Mouse (Mus musculus): ENCODE data around the gene Mex3d. TPM values are rescaled to one million over a fixed set of nuclear protein-coding genes. Genes with fewer than 3 reads are reported as not detected.

Mex3d gene
- polyA plus RNA-seq, 1 experiment from 2014 or later: 6.3 TPM

GRCm38 (mm10) chr10:80421208-80421607 lies 33.7 kb upstream of the Mex3d start:
- Histone ChIP-seq H3K9ac (ENCODE audit: low read length) (no peak overlapping the region), H3K27me3 (ENCODE audit: control insufficient read depth, insufficient read depth, low read length) (no peaks in the 10 kb centered on the region), H3K27ac (replicated peaks in 1 of 2; ENCODE audit: control insufficient read depth in 1 of 2, insufficient read depth in 1 of 2, low read depth in 2 of 2, low read length in 2 of 2) (no peak overlapping the region), H3K4me1 (ENCODE audit: control insufficient read depth in 2 of 2, insufficient read depth in 2 of 2, low read length in 2 of 2) (peaks cover 16 to 32% of the 10 kb centered on the region in 2 experiments), H3K4me3 (ENCODE audit: control insufficient read depth in 1 of 2, insufficient read depth in 1 of 2, low read depth in 1 of 2, low read length in 2 of 2) (no peak overlapping the region), H3K4me2 (ENCODE audit: low read length) (no peak overlapping the region), H3K9me3 (ENCODE audit: control insufficient read depth, low read length) (peaks cover 4% of the 10 kb centered on the region; the same call in 1 of the 2 replicates), H3K36me3 (ENCODE audit: control insufficient read depth, insufficient read depth, low read length) (peaks cover 100% of the 10 kb centered on the region)
- no peak for ATAC-seq (ENCODE audit: insufficient number of reproducible peaks, insufficient read depth, low FRiP score, low read depth)
- 98% methylated on average over 8 of the region's 8 CpGs for WGBS

GRCm38 (mm10) chr10:80420729-80421128 lies 33.3 kb upstream of the Mex3d start:
- Histone ChIP-seq H3K4me1 (ENCODE audit: control insufficient read depth in 2 of 2, insufficient read depth in 2 of 2, low read length in 2 of 2) (peaks cover 16 to 32% of the 10 kb centered on the region in 2 experiments), H3K9me3 (ENCODE audit: control insufficient read depth, low read length) (peaks cover 4% of the 10 kb centered on the region; the same call in 1 of the 2 replicates), H3K4me3 (ENCODE audit: control insufficient read depth in 1 of 2, insufficient read depth in 1 of 2, low read depth in 1 of 2, low read length in 2 of 2) (no peak overlapping the region), H3K27ac (replicated peaks in 1 of 2; ENCODE audit: control insufficient read depth in 1 of 2, insufficient read depth in 1 of 2, low read depth in 2 of 2, low read length in 2 of 2) (no peak overlapping the region), H3K27me3 (ENCODE audit: control insufficient read depth, insufficient read depth, low read length) (no peaks in the 10 kb centered on the region), H3K36me3 (ENCODE audit: control insufficient read depth, insufficient read depth, low read length) (peaks cover 100% of the 10 kb centered on the region), H3K4me2 (ENCODE audit: low read length) (no peak overlapping the region), H3K9ac (ENCODE audit: low read length) (no peak overlapping the region)
- 92% methylated on average over 10 of the region's 10 CpGs for WGBS
- no peak for ATAC-seq (ENCODE audit: insufficient number of reproducible peaks, insufficient read depth, low FRiP score, low read depth)

- Histone ChIP-seq H3K4me3 (ENCODE audit: control insufficient read depth in 1 of 2, insufficient read depth in 1 of 2, low read depth in 1 of 2, low read length in 2 of 2) (no peak overlapping the region), H3K27ac (replicated peaks in 1 of 2; ENCODE audit: control insufficient read depth in 1 of 2, insufficient read depth in 1 of 2, low read depth in 2 of 2, low read length in 2 of 2) (no peak overlapping the region), H3K9ac (ENCODE audit: low read length) (0 out of 2 replicates have a peak overlapping the region, but pooled peaks have one; percentile 16), H3K4me2 (ENCODE audit: low read length) (no peak overlapping the region), H3K9me3 (ENCODE audit: control insufficient read depth, low read length) (no peaks in the 10 kb centered on the region), H3K36me3 (ENCODE audit: control insufficient read depth, insufficient read depth, low read length) (peaks cover 100% of the 10 kb centered on the region), H3K4me1 (ENCODE audit: control insufficient read depth in 2 of 2, insufficient read depth in 2 of 2, low read length in 2 of 2) (peaks cover 16 to 32% of the 10 kb centered on the region in 2 experiments), H3K27me3 (ENCODE audit: control insufficient read depth, insufficient read depth, low read length) (no peaks in the 10 kb centered on the region)
- ATAC-seq (ENCODE audit: insufficient number of reproducible peaks, insufficient read depth, low FRiP score, low read depth): no peak
- 60% methylated on average over 8 of the region's 8 CpGs for WGBS
Observed at GRCm38 (mm10) chr10:80419419-80419818, 32.0 kb upstream of the Mex3d start.

- Histone ChIP-seq H3K4me2 (ENCODE audit: low read length) (no peak overlapping the region), H3K4me3 (ENCODE audit: control insufficient read depth in 1 of 2, insufficient read depth in 1 of 2, low read depth in 1 of 2, low read length in 2 of 2) (no peak overlapping the region), H3K27ac (replicated peaks in 1 of 2; ENCODE audit: control insufficient read depth in 1 of 2, insufficient read depth in 1 of 2, low read depth in 2 of 2, low read length in 2 of 2) (no peak overlapping the region), H3K4me1 (ENCODE audit: control insufficient read depth in 2 of 2, insufficient read depth in 2 of 2, low read length in 2 of 2) (peaks cover 14 to 23% of the 10 kb centered on the region in 2 experiments), H3K9me3 (ENCODE audit: control insufficient read depth, low read length) (no peaks in the 10 kb centered on the region), H3K36me3 (ENCODE audit: control insufficient read depth, insufficient read depth, low read length) (peaks cover 100% of the 10 kb centered on the region), H3K9ac (ENCODE audit: low read length) (peak overlapping the region; percentile 21; the same call in 1 of the 2 replicates), H3K27me3 (ENCODE audit: control insufficient read depth, insufficient read depth, low read length) (no peaks in the 10 kb centered on the region)
- ATAC-seq (ENCODE audit: insufficient number of reproducible peaks, insufficient read depth, low FRiP score, low read depth): no peak
- WGBS: 55% methylated on average over 3 of the region's 3 CpGs
Observed at GRCm38 (mm10) chr10:80418311-80418710, 30.9 kb upstream of the Mex3d start.

GRCm38 (mm10) chr10:80417841-80418240 lies 30.4 kb upstream of the Mex3d start:
- no peak overlapping the region for H3K9ac ChIP-seq (ENCODE audit: low read length)
- no peak for ATAC-seq (ENCODE audit: insufficient number of reproducible peaks, insufficient read depth, low FRiP score, low read depth)
- 85% methylated on average over 1 of the region's 1 CpGs for WGBS
- peaks cover 14 to 21% of the 10 kb centered on the region in 2 experiments for H3K4me1 ChIP-seq (ENCODE audit: control insufficient read depth in 2 of 2, insufficient read depth in 2 of 2, low read length in 2 of 2)
- no peak overlapping the region for H3K27ac ChIP-seq (replicated peaks in 1 of 2; ENCODE audit: control insufficient read depth in 1 of 2, insufficient read depth in 1 of 2, low read depth in 2 of 2, low read length in 2 of 2)
- no peaks in the 10 kb centered on the region for H3K27me3 ChIP-seq (ENCODE audit: control insufficient read depth, insufficient read depth, low read length)
- peaks cover 100% of the 10 kb centered on the region for H3K36me3 ChIP-seq (ENCODE audit: control insufficient read depth, insufficient read depth, low read length)
- no peak overlapping the region for H3K4me2 ChIP-seq (ENCODE audit: low read length)
- H3K4me3 ChIP-seq (ENCODE audit: control insufficient read depth in 1 of 2, insufficient read depth in 1 of 2, low read depth in 1 of 2, low read length in 2 of 2): no peak overlapping the region
- H3K9me3 ChIP-seq (ENCODE audit: control insufficient read depth, low read length): no peaks in the 10 kb centered on the region

GRCm38 (mm10) chr10:80417371-80417770 lies 29.9 kb upstream of the Mex3d start:
- H3K9ac ChIP-seq (ENCODE audit: low read length): no peak overlapping the region
- no peak for ATAC-seq (ENCODE audit: insufficient number of reproducible peaks, insufficient read depth, low FRiP score, low read depth)
- H3K36me3 ChIP-seq (ENCODE audit: control insufficient read depth, insufficient read depth, low read length): peaks cover 100% of the 10 kb centered on the region
- peaks cover 14 to 21% of the 10 kb centered on the region in 2 experiments for H3K4me1 ChIP-seq (ENCODE audit: control insufficient read depth in 2 of 2, insufficient read depth in 2 of 2, low read length in 2 of 2)
- H3K4me3 ChIP-seq (ENCODE audit: control insufficient read depth in 1 of 2, insufficient read depth in 1 of 2, low read depth in 1 of 2, low read length in 2 of 2): no peak overlapping the region
- H3K9me3 ChIP-seq (ENCODE audit: control insufficient read depth, low read length): no peaks in the 10 kb centered on the region
- 92% methylated on average over 10 of the region's 10 CpGs for WGBS
- H3K27me3 ChIP-seq (ENCODE audit: control insufficient read depth, insufficient read depth, low read length): no peaks in the 10 kb centered on the region
- no peak overlapping the region for H3K4me2 ChIP-seq (ENCODE audit: low read length)
- H3K27ac ChIP-seq (replicated peaks in 1 of 2; ENCODE audit: control insufficient read depth in 1 of 2, insufficient read depth in 1 of 2, low read depth in 2 of 2, low read length in 2 of 2): no peak overlapping the region

GRCm38 (mm10) chr10:80415566-80415965 lies 28.1 kb upstream of the Mex3d start:
- Histone ChIP-seq H3K9ac (ENCODE audit: low read length) (no peak overlapping the region), H3K27ac (replicated peaks in 1 of 2; ENCODE audit: control insufficient read depth in 1 of 2, insufficient read depth in 1 of 2, low read depth in 2 of 2, low read length in 2 of 2) (no peak overlapping the region), H3K36me3 (ENCODE audit: control insufficient read depth, insufficient read depth, low read length) (peaks cover 100% of the 10 kb centered on the region), H3K9me3 (ENCODE audit: control insufficient read depth, low read length) (no peaks in the 10 kb centered on the region), H3K4me1 (ENCODE audit: control insufficient read depth in 2 of 2, insufficient read depth in 2 of 2, low read length in 2 of 2) (peaks cover 14 to 21% of the 10 kb centered on the region in 2 experiments), H3K27me3 (ENCODE audit: control insufficient read depth, insufficient read depth, low read length) (no peaks in the 10 kb centered on the region), H3K4me3 (ENCODE audit: control insufficient read depth in 1 of 2, insufficient read depth in 1 of 2, low read depth in 1 of 2, low read length in 2 of 2) (no peak overlapping the region), H3K4me2 (ENCODE audit: low read length) (no peak overlapping the region)
- no peak for ATAC-seq (ENCODE audit: insufficient number of reproducible peaks, insufficient read depth, low FRiP score, low read depth)
- WGBS: 88% methylated on average over 7 of the region's 7 CpGs

Data from heart, embryonic 14.5 days (tissue).